In the genomic region with DNA sequence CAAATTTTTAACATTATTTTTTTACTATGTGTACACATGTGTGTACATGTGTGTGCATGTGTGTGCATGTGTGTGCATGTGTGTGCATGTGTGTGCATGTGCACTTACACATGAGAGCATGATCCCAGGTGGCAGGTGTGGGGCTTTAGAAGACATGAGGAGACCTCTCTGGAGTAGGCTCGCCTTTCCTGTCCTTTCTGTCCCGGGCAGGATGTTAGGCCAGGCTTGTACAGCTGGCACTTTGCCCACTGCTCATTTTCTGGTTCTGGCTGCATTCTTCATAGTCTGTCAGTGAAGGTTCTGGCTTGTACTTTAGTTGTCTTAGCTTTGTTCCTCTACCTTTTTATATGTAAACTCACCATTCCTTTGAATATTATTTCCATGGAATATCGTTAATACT, we compare ENCODE assay signal across 10 mouse cellular contexts.
DNase-seq lines count a peak whose midpoint lies in the region; ATAC-seq and TF ChIP-seq lines count a peak whose summit lies in the region.
"Had no signal": no experiment of that assay in that cellular context is flagged by ENCODE, and none has a peak within 500 bp of the region (broad histone marks: within the 10 kb centered on the region; RNA-seq: fewer than 3 reads in every experiment).

No protein-coding gene starts in this region.

- no peak overlapping the region for H3K9ac ChIP-seq in heart, embryonic 11.5 days (ENCODE audit: low read depth, low read length)
- H3K9ac ChIP-seq in midbrain, postnatal 0 days (replicated peaks; ENCODE audit: low read length, poor library complexity, severe bottlenecking): no peak overlapping the region
- H3K9ac ChIP-seq in midbrain, embryonic 11.5 days (ENCODE audit: low read length): no peak overlapping the region
- H3K9ac ChIP-seq: hindbrain, embryonic 15.5 days had no signal

- no peaks in the 10 kb centered on the region for H3K4me1 ChIP-seq in heart, embryonic 11.5 days (ENCODE audit: control insufficient read depth, insufficient read depth, low read length)
- no peaks in the 10 kb centered on the region for H3K4me1 ChIP-seq in midbrain, postnatal 0 days (ENCODE audit: insufficient read depth, low read length)
- no peaks in the 10 kb centered on the region for H3K4me1 ChIP-seq in midbrain, embryonic 11.5 days (ENCODE audit: control insufficient read depth, insufficient read depth, low read length)
- H3K4me1 ChIP-seq in thymus, adult 2 months (replicated peaks; ENCODE audit: control insufficient read depth, insufficient read depth, low read length): no peaks in the 10 kb centered on the region
- H3K4me1 ChIP-seq: hindbrain, embryonic 15.5 days had no signal

- H3K36me3 ChIP-seq in heart, embryonic 11.5 days (ENCODE audit: control insufficient read depth, insufficient read depth, low read length): no peaks in the 10 kb centered on the region
- H3K36me3 ChIP-seq in midbrain, postnatal 0 days (ENCODE audit: insufficient read depth, low read length): 0 out of 2 replicates have a peak, but pooled peaks cover 3% of the 10 kb centered on the region
- H3K36me3 ChIP-seq in midbrain, embryonic 11.5 days (ENCODE audit: control insufficient read depth, insufficient read depth, low read length): no peaks in the 10 kb centered on the region
- peaks cover 11% of the 10 kb centered on the region for H3K36me3 ChIP-seq in thymus, adult 2 months (ENCODE audit: control insufficient read depth, insufficient read depth, low read length)
- H3K36me3 ChIP-seq: hindbrain, embryonic 15.5 days had no signal

- TF ChIP-seq POLR2A in thymus, adult 2 months (IDR thresholded peaks at IDR 0.05; ENCODE audit: control insufficient read depth, extremely low read depth, insufficient read depth, low read length, poor library complexity): no peak

- TF ChIP-seq CTCF in midbrain, postnatal 0 days (IDR thresholded peaks at IDR 0.05): no peak
- TF ChIP-seq CTCF in thymus, adult 2 months (IDR thresholded peaks at IDR 0.05; ENCODE audit: borderline replicate concordance, control insufficient read depth, extremely low read depth, insufficient read depth, low read length, poor library complexity): no peak

- H3K9me3 ChIP-seq in heart, embryonic 11.5 days (replicated peaks; ENCODE audit: control insufficient read depth, low read length): no peaks in the 10 kb centered on the region
- no peaks in the 10 kb centered on the region for H3K9me3 ChIP-seq in midbrain, postnatal 0 days (ENCODE audit: low read length)
- H3K9me3 ChIP-seq in midbrain, embryonic 11.5 days (ENCODE audit: control insufficient read depth, low read length): no peaks in the 10 kb centered on the region
- H3K9me3 ChIP-seq: hindbrain, embryonic 15.5 days had no signal

- no peaks in the 10 kb centered on the region for H3K27me3 ChIP-seq in heart, embryonic 11.5 days (ENCODE audit: control insufficient read depth, insufficient read depth, low read length)
- no peaks in the 10 kb centered on the region for H3K27me3 ChIP-seq in midbrain, postnatal 0 days (ENCODE audit: insufficient read depth, low read length)
- no peaks in the 10 kb centered on the region for H3K27me3 ChIP-seq in midbrain, embryonic 11.5 days (ENCODE audit: control insufficient read depth, insufficient read depth, low read length)
- no peaks in the 10 kb centered on the region for H3K27me3 ChIP-seq in thymus, adult 2 months (ENCODE audit: control insufficient read depth, insufficient read depth, low read length)
- H3K27me3 ChIP-seq: hindbrain, embryonic 15.5 days had no signal

- ATAC-seq in heart, embryonic 11.5 days (replicated peaks; ENCODE audit: insufficient number of reproducible peaks, low FRiP score, low TSS enrichment): no peak
- no peak for ATAC-seq in midbrain, postnatal 0 days (ENCODE audit: low FRiP score)
- ATAC-seq in midbrain, embryonic 11.5 days (ENCODE audit: low FRiP score): no peak
- no peak for ATAC-seq in frontal cortex, adult (ENCODE audit: low TSS enrichment)
- ATAC-seq: CD4-positive, CD25-positive, alpha-beta regulatory T cell, adult 4 months had no signal

- no peak overlapping the region for H3K27ac ChIP-seq in heart, embryonic 11.5 days (ENCODE audit: low read depth, low read length)
- H3K27ac ChIP-seq in midbrain, postnatal 0 days (ENCODE audit: low read depth, low read length): no peak overlapping the region
- no peak overlapping the region for H3K27ac ChIP-seq in midbrain, embryonic 11.5 days (ENCODE audit: low read depth, low read length)
- H3K27ac ChIP-seq in thymus, adult 2 months (ENCODE audit: control insufficient read depth, insufficient read depth, low read length): no peak overlapping the region
- H3K27ac ChIP-seq: hindbrain, embryonic 15.5 days had no signal

- no peak overlapping the region for H3K4me2 ChIP-seq in heart, embryonic 11.5 days
- no peak overlapping the region for H3K4me2 ChIP-seq in midbrain, postnatal 0 days (ENCODE audit: low read depth, low read length, poor library complexity, severe bottlenecking)
- H3K4me2 ChIP-seq in midbrain, embryonic 11.5 days: no peak overlapping the region
- H3K4me2 ChIP-seq: hindbrain, embryonic 15.5 days had no signal

- intact Hi-C loops in heart, postnatal 14 days (cut with DNase I): no loop called here

- WGBS in heart, embryonic 11.5 days (ENCODE audit: insufficient replicate concordance): 58% methylated on average over 3 of the region's 3 CpGs
- WGBS in midbrain, postnatal 0 days: 68% methylated on average over 3 of the region's 3 CpGs
- WGBS in midbrain, embryonic 11.5 days: 89% methylated on average over 3 of the region's 3 CpGs
- WGBS in thymus, adult 2 months: 81% methylated on average over 3 of the region's 3 CpGs

- no peak overlapping the region for H3K4me3 ChIP-seq in heart, embryonic 11.5 days (ENCODE audit: low read depth, low read length)
- no peak overlapping the region for H3K4me3 ChIP-seq in midbrain, postnatal 0 days (ENCODE audit: low read depth, low read length)
- H3K4me3 ChIP-seq in midbrain, embryonic 11.5 days (ENCODE audit: low read depth, low read length): no peak overlapping the region
- no peak overlapping the region for H3K4me3 ChIP-seq in thymus, adult 2 months (ENCODE audit: control insufficient read depth, insufficient read depth, low read length)
- H3K4me3 ChIP-seq: hindbrain, embryonic 15.5 days had no signal

- DNase-seq in heart, postnatal 14 days: peak; percentile 23 to 42
- DNase-seq in midbrain, postnatal 0 days (ENCODE audit: low spot score): peak; percentile 25
- no peak for DNase-seq in midbrain, embryonic 11.5 days (ENCODE audit: low spot score, missing footprints)
- peak; percentile 24 for DNase-seq in cerebellum, adult 11-12 months
- peak; percentile 75 to 82 for DNase-seq in kidney, postnatal 25 days
- DNase-seq in thymus, adult 2 months: no peak

Comparison
In these comparisons a context has a peak if more than half of its experiments do, and no peak if none do; other contexts are left out.
1. DNase-seq: peak in heart, postnatal 14 days (2 of 2), midbrain, postnatal 0 days (single experiment), cerebellum, adult 11-12 months (single experiment) and kidney, postnatal 25 days (2 of 2); none in midbrain, embryonic 11.5 days (single experiment) and thymus, adult 2 months (single experiment).